Comparison of ENCODE assay signal across 24 mouse cellular contexts in the genomic region with DNA sequence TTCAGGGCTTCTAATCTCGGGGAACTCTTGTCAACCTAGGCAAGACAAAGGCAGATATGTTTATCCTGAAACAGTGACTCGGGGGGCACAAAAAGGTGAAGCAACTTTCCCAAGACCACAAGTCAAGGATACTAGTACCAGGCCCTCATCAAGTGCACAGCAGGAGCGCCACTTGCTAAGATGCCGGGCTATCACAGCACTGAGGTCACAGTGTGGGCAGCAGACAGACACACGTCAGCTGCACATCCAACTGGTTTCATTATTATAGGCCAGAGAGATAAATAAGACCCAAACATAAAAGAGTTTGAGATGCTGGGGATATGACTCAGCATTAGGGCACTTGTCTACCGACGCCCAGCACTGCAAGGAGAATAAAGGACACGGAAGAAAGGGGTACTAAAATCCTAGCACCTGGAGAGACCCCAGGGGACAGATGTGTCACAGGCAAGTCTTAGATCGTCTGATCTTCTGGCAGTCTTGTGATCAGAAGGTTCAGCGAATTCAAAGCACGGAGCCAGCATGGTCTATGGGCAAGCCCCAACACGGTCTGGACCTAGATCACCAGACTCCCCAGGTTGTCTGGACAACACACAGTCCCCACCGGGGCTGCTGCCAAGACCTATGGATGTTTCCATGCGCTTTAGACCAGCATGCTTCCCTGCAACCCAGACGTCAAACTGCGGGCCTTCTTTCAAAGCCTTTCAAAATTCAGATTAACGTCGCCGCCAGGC. TPM values are rescaled to one million over a fixed set of nuclear protein-coding genes. Genes with fewer than 3 reads are reported as not detected.
DNase-seq lines count a peak whose midpoint lies in the region; TF ChIP-seq lines count a peak whose summit lies in the region.
"Had no signal": no experiment of that assay in that cellular context is flagged by ENCODE, and none has a peak within 500 bp of the region (broad histone marks: within the 10 kb centered on the region; RNA-seq: fewer than 3 reads in every experiment).

No protein-coding gene starts in this region.

- DNase-seq in heart, embryonic 10.5 days (ENCODE audit: low spot score): peak; percentile 53
- DNase-seq in heart, adult 8-10 months (ENCODE audit: low spot score): no peak
- no peak for DNase-seq in gastrocnemius, postnatal 10 days
- DNase-seq in spleen, adult 12 weeks (ENCODE audit: low spot score): no peak
- DNase-seq: adrenal gland, adult 8-10 months; adrenal gland, postnatal 25 days; cerebellum, adult 18-20 months; cerebellum, adult 9-10 months; cerebellum, postnatal 14 days; forebrain, postnatal 0 days; gastrocnemius, postnatal 36 days; heart, adult 2 months; heart, postnatal 10 days; heart, postnatal 36 days had no signal

- no peak for TF ChIP-seq CTCF in C2C12 (IDR thresholded peaks at IDR 0.05; ENCODE audit: control insufficient read depth, insufficient read depth, insufficient read length)
- no peak for TF ChIP-seq CTCF in ES-Bruce4 (IDR thresholded peaks at IDR 0.05; ENCODE audit: low read depth, low read length)

- no peaks in the 10 kb centered on the region for H3K27me3 ChIP-seq in heart, embryonic 10.5 days (ENCODE audit: insufficient read depth, poor library complexity, severe bottlenecking)
- no peaks in the 10 kb centered on the region for H3K27me3 ChIP-seq in C2C12 (ENCODE audit: control insufficient read depth, insufficient read depth, insufficient read length)
- no peaks in the 10 kb centered on the region for H3K27me3 ChIP-seq in ES-Bruce4 (ENCODE audit: control insufficient read depth, insufficient read depth, low read length, poor library complexity, severe bottlenecking)
- H3K27me3 ChIP-seq in myocyte (ENCODE audit: control insufficient read depth, insufficient read depth, insufficient read length): no peaks in the 10 kb centered on the region
- H3K27me3 ChIP-seq: embryonic facial prominence, embryonic 12.5 days; embryonic facial prominence, embryonic 15.5 days; heart, embryonic 12.5 days; heart, embryonic 15.5 days; hindbrain, embryonic 13.5 days; intestine, embryonic 15.5 days had no signal

- H3K36me3 ChIP-seq in heart, embryonic 10.5 days: peaks cover 27% of the 10 kb centered on the region
- H3K36me3 ChIP-seq in C2C12 (ENCODE audit: control insufficient read depth, insufficient read depth) (peaks cover 17% of the 10 kb centered on the region), ES-Bruce4 (ENCODE audit: control insufficient read depth, insufficient read depth, low read length, poor library complexity, severe bottlenecking) (peaks cover 15% of the 10 kb centered on the region; the same call in 1 of the 2 replicates), myocyte (ENCODE audit: control insufficient read depth, insufficient read depth) (peaks cover 36% of the 10 kb centered on the region)

- H3K27ac ChIP-seq in heart, embryonic 10.5 days: no peak overlapping the region
- peak overlapping the region; percentile 1; the same call in 1 of the 2 replicates for H3K27ac ChIP-seq in ES-Bruce4 (ENCODE audit: insufficient read depth, low read length)
- H3K27ac ChIP-seq: embryonic facial prominence, embryonic 12.5 days; embryonic facial prominence, embryonic 15.5 days; heart, adult 2 months; heart, embryonic 15.5 days; hindbrain, embryonic 10.5 days; hindbrain, embryonic 13.5 days; intestine, embryonic 15.5 days had no signal

- H3ac ChIP-seq in C2C12 (ENCODE audit: control insufficient read depth, insufficient read length, low read depth) (no peak overlapping the region), myocyte (ENCODE audit: control insufficient read depth, insufficient read length) (no peak overlapping the region)

- H3K9ac ChIP-seq in ES-Bruce4 (ENCODE audit: low read depth, poor library complexity, severe bottlenecking): peak overlapping the region; percentile 33
- H3K9ac ChIP-seq: embryonic facial prominence, embryonic 12.5 days; embryonic facial prominence, embryonic 15.5 days; forebrain, postnatal 0 days; heart, embryonic 12.5 days; heart, embryonic 15.5 days; hindbrain, embryonic 13.5 days; intestine, embryonic 15.5 days had no signal

- H3K9me3 ChIP-seq in heart, embryonic 10.5 days: no peaks in the 10 kb centered on the region
- H3K9me3 ChIP-seq in ES-Bruce4 (replicated peaks; ENCODE audit: control insufficient read depth, insufficient read depth, low read length, poor library complexity, severe bottlenecking): no peaks in the 10 kb centered on the region
- H3K9me3 ChIP-seq: embryonic facial prominence, embryonic 12.5 days; embryonic facial prominence, embryonic 15.5 days; heart, embryonic 12.5 days; heart, embryonic 15.5 days; hindbrain, embryonic 10.5 days; hindbrain, embryonic 13.5 days; intestine, embryonic 15.5 days had no signal

- H3K79me3 ChIP-seq in C2C12 (ENCODE audit: low read depth): peaks cover 2% of the 10 kb centered on the region

- TF ChIP-seq POLR2A in ES-Bruce4 (IDR thresholded peaks at IDR 0.05; ENCODE audit: insufficient read depth, low read length) (no peak), myocyte (IDR thresholded peaks at IDR 0.05; ENCODE audit: insufficient read length, low read depth) (no peak)

- no peak overlapping the region for H3K4me3 ChIP-seq in heart, embryonic 10.5 days
- H3K4me3 ChIP-seq in C2C12 (ENCODE audit: insufficient read depth, poor library complexity, severe bottlenecking) (no peak overlapping the region), ES-Bruce4 (ENCODE audit: low read depth, low read length) (peak overlapping the region; percentile 25), myocyte (no peak overlapping the region)
- H3K4me3 ChIP-seq: embryonic facial prominence, embryonic 12.5 days; embryonic facial prominence, embryonic 15.5 days; heart, adult 2 months; heart, embryonic 12.5 days; heart, embryonic 15.5 days; hindbrain, embryonic 10.5 days; hindbrain, embryonic 13.5 days; intestine, embryonic 15.5 days had no signal

- 88% methylated on average over 19 of the region's 19 CpGs for WGBS in heart, embryonic 10.5 days

- peaks cover 11% of the 10 kb centered on the region for H3K79me2 ChIP-seq in C2C12 (ENCODE audit: control insufficient read depth, insufficient read depth)
- peaks cover 27% of the 10 kb centered on the region for H3K79me2 ChIP-seq in myocyte (ENCODE audit: control insufficient read depth, insufficient read depth)

- no peak for TF ChIP-seq EP300 in ES-Bruce4 (IDR thresholded peaks at IDR 0.05; ENCODE audit: insufficient read depth, low read depth, low read length)

- peak overlapping the region; percentile 42 for H3K4me2 ChIP-seq in myocyte (ENCODE audit: low read depth)
- H3K4me2 ChIP-seq: embryonic facial prominence, embryonic 12.5 days; embryonic facial prominence, embryonic 15.5 days; heart, embryonic 12.5 days; hindbrain, embryonic 13.5 days; intestine, embryonic 15.5 days had no signal

- peaks cover 23% of the 10 kb centered on the region for H3K4me1 ChIP-seq in heart, embryonic 10.5 days
- no peaks in the 10 kb centered on the region for H3K4me1 ChIP-seq in ES-Bruce4 (ENCODE audit: control insufficient read depth, insufficient read depth, low read length)

TF ChIP-seq in C2C12, 6 proteins besides CTCF, POLR2A, EP300 and RAD21:
- TF ChIP-seq FOSL1 (IDR thresholded peaks at IDR 0.05; ENCODE audit: insufficient read depth, low read length, poor library complexity, severe bottlenecking): no peak
- TF ChIP-seq MYOD1 (IDR thresholded peaks at IDR 0.05; ENCODE audit: control insufficient read depth, insufficient read length, low read depth): peak; percentile 80

TF ChIP-seq in myocyte, 11 proteins besides CTCF, POLR2A, EP300 and RAD21:
- TF ChIP-seq MYOG (IDR thresholded peaks at IDR 0.05; ENCODE audit: control insufficient read depth in 1 of 3, insufficient read depth in 1 of 3, insufficient read length in 2 of 3, low read depth in 2 of 3) (peak in 2 of 3 experiments; percentile 14 to 54), MYOD1 (IDR thresholded peaks at IDR 0.05; ENCODE audit: control insufficient read depth in 1 of 3, insufficient read length in 2 of 3, low read depth in 2 of 3) (peak in 2 of 3 experiments; percentile 80 to 85), TCF3 (IDR thresholded peaks at IDR 0.05; ENCODE audit: insufficient read length, low read depth) (no peak)

RNA-seq across cellular contexts. Expression of a gene that starts 4.4 kb away (rescaled TPM):
- polyA plus RNA-seq in heart, embryonic 10.5 days (2016; fragmentation: Nextera tagmentation; extraction: Ambion mirVana): 13.5 and 14.3 TPM in 2 replicates
- 10 to 100 TPM; 11.2 to 13.5 (median 12.4) TPM for total RNA-seq in heart, adult 8-10 months (2022)
- polyA plus RNA-seq in C2C12 (2012; fragmentation: generic; extraction: Trizol): 26.2 TPM
- 21.6 and 23.0 TPM in 2 replicates for polyA plus RNA-seq in ES-Bruce4 (2011; ENCODE audit: insufficient read depth, insufficient read length, low read depth, missing spikeins)
- polyA plus RNA-seq in myocyte (2012; fragmentation: generic; extraction: Trizol): 46.9 TPM
- 1 to 10 TPM; 5.8 to 7.9 TPM for total RNA-seq in gastrocnemius, postnatal 10 days (2021)

RNA-seq across cellular contexts. Expression of a gene that starts 23.8 kb away (rescaled TPM):
- polyA plus RNA-seq in heart, embryonic 10.5 days (2016; fragmentation: Nextera tagmentation; extraction: Ambion mirVana): 321 and 398 TPM in 2 replicates
- 100 to 1,000 TPM in 1 of 4 experiments, 10 to 100 TPM in 3; 63.8 to 106 (median 80.1) TPM for total RNA-seq in heart, adult 8-10 months (2022)
- polyA plus RNA-seq in C2C12 (2012; fragmentation: generic; extraction: Trizol): 218 TPM
- polyA plus RNA-seq in ES-Bruce4 (2011; ENCODE audit: insufficient read depth, insufficient read length, low read depth, missing spikeins): 150 and 169 TPM in 2 replicates
- 157 TPM for polyA plus RNA-seq in myocyte (2012; fragmentation: generic; extraction: Trizol)
- 10 to 100 TPM; 96.4 to 97.1 TPM for total RNA-seq in gastrocnemius, postnatal 10 days (2021)

RNA-seq across cellular contexts. Expression of a gene that starts 39.4 kb away (rescaled TPM):
- 244 and 290 TPM in 2 replicates for polyA plus RNA-seq in heart, embryonic 10.5 days (2016; fragmentation: Nextera tagmentation; extraction: Ambion mirVana)
- 100 to 1,000 TPM; 775 to 831 (median 786) TPM for total RNA-seq in heart, adult 8-10 months (2022)
- polyA plus RNA-seq in C2C12 (2012; fragmentation: generic; extraction: Trizol): 189 TPM
- polyA plus RNA-seq in ES-Bruce4 (2011; ENCODE audit: insufficient read depth, insufficient read length, low read depth, missing spikeins): 190 and 192 TPM in 2 replicates
- polyA plus RNA-seq in myocyte (2012; fragmentation: generic; extraction: Trizol): 241 TPM
- total RNA-seq in gastrocnemius, postnatal 10 days (2021): 100 to 1,000 TPM; 271 to 301 TPM

RNA-seq across cellular contexts. Expression of a gene that starts 41.6 kb away (rescaled TPM):
- polyA plus RNA-seq in heart, embryonic 10.5 days (2016; fragmentation: Nextera tagmentation; extraction: Ambion mirVana): 81.1 and 87.1 TPM in 2 replicates
- 100 to 1,000 TPM in 2 of 4 experiments, 10 to 100 TPM in 2; 92.8 to 123 (median 107) TPM for total RNA-seq in heart, adult 8-10 months (2022)
- 40.6 TPM for polyA plus RNA-seq in C2C12 (2012; fragmentation: generic; extraction: Trizol)
- 465 and 478 TPM in 2 replicates for polyA plus RNA-seq in ES-Bruce4 (2011; ENCODE audit: insufficient read depth, insufficient read length, low read depth, missing spikeins)
- polyA plus RNA-seq in myocyte (2012; fragmentation: generic; extraction: Trizol): 32.7 TPM
- 10 to 100 TPM; 70.8 to 94.6 TPM for total RNA-seq in gastrocnemius, postnatal 10 days (2021)
